Mouse (Mus musculus) CH12.LX (cell line): ENCODE results near the gene Tmco3. TPM values are rescaled to one million over a fixed set of nuclear protein-coding genes. Genes with fewer than 3 reads are reported as not detected.

Source experiments
- DNase-seq: peaks from one replicate; pipeline ENCODE4 v3.0.0-alpha.2; 2013; ENCODE audit errors: extremely low read depth
- H3K27ac ChIP-seq: 2 replicates; pipeline ENCODE4 v1.5.1; 2012; ENCODE audit warnings: low read depth, mild to moderate bottlenecking, control low read depth, moderate library complexity; ENCODE audit not compliant: insufficient read depth
- H3K27me3 ChIP-seq: replicated peaks from 2 replicates; pipeline ENCODE3; 2012; ENCODE audit warnings: inconsistent platforms
- H3K36me3 ChIP-seq, 2 experiments: replicated peaks in 1 of 2; 2 replicates each; pipeline versions ENCODE3 to v1.6.1; 2012; ENCODE audit warnings: inconsistent platforms in 1 of 2, low read length in 1 of 2, mild to moderate bottlenecking in 1 of 2, mixed read lengths in 1 of 2, moderate library complexity in 1 of 2; ENCODE audit not compliant: control insufficient read depth in 1 of 2, insufficient read depth in 1 of 2
- H3K4me1 ChIP-seq, 2 experiments: 2 replicates each; pipeline ENCODE4 v1.6.1; 2012; ENCODE audit warnings: inconsistent platforms in 1 of 2, moderate library complexity in 1 of 2; ENCODE audit not compliant: insufficient read depth in 2 of 2, control insufficient read depth in 1 of 2
- H3K4me2 ChIP-seq: 2 replicates; pipeline ENCODE4 v1.6.1; 2012; ENCODE audit warnings: low read depth, mild to moderate bottlenecking, control low read depth; ENCODE audit not compliant: poor library complexity, insufficient read depth, severe bottlenecking
- H3K4me3 ChIP-seq, 3 experiments: fragments of 150-350 bp in 1 of 3; sonication (generic) in 1 of 3; replicated peaks in 1 of 3; 2 replicates each; pipeline versions ENCODE3 to v1.5.1; 2011 to 2012; ENCODE audit warnings: low read depth in 2 of 3, low read length in 2 of 3, mild to moderate bottlenecking in 2 of 3, moderate library complexity in 2 of 3, control low read depth in 1 of 3, improper control_type of control experiment in 1 of 3, inconsistent platforms in 1 of 3, mixed read lengths in 1 of 3; ENCODE audit not compliant: poor library complexity in 1 of 3
- H3K79me2 ChIP-seq: replicated peaks from 2 replicates; pipeline ENCODE4 v1.6.1; 2012; ENCODE audit warnings: mild to moderate bottlenecking, moderate library complexity; ENCODE audit not compliant: control insufficient read depth, poor library complexity, insufficient read depth, severe bottlenecking; ENCODE audit errors: extremely low read depth
- H3K9ac ChIP-seq: 2 replicates; pipeline ENCODE4 v1.6.1; 2012; ENCODE audit warnings: low read depth, mild to moderate bottlenecking, control low read depth, moderate library complexity; ENCODE audit not compliant: insufficient read depth
- H3K9me3 ChIP-seq: replicated peaks from 2 replicates; pipeline ENCODE3; 2012; ENCODE audit warnings: low read length, inconsistent platforms, mixed read lengths
- CHD1 ChIP-seq: IDR thresholded peaks from 2 replicates; pipeline ENCODE4 v1.6.1; 2012; ENCODE audit warnings: low read depth, low read length, improper control_type of control experiment, inconsistent platforms
- EP300 ChIP-seq: IDR thresholded peaks from 2 replicates; pipeline ENCODE4 v1.6.1; 2011; ENCODE audit warnings: low read length, improper control_type of control experiment
- ETS1 ChIP-seq: conservative IDR thresholded peaks from 2 replicates; pipeline ENCODE4 v1.6.1; 2012; ENCODE audit warnings: low read depth, mild to moderate bottlenecking, inconsistent platforms, low read length, improper control_type of control experiment, moderate library complexity
- HCFC1 ChIP-seq: IDR thresholded peaks from 2 replicates; pipeline ENCODE4 v1.6.1; 2012; ENCODE audit warnings: low read depth, mild to moderate bottlenecking, inconsistent platforms, low read length, improper control_type of control experiment
- IRF4 ChIP-seq: IDR thresholded peaks from 2 replicates; pipeline ENCODE4 v1.6.1; 2014; ENCODE audit warnings: low read depth, mild to moderate bottlenecking, inconsistent platforms, low read length, improper control_type of control experiment
- JUN ChIP-seq: IDR thresholded peaks from 2 replicates; pipeline ENCODE4 v1.6.1; 2011; ENCODE audit warnings: low read depth, mild to moderate bottlenecking, low read length, improper control_type of control experiment, moderate library complexity; ENCODE audit not compliant: insufficient read depth
- JUND ChIP-seq: conservative IDR thresholded peaks from 2 replicates; pipeline ENCODE4 v1.6.1; 2011; ENCODE audit warnings: low read depth, low read length, improper control_type of control experiment
- MAX ChIP-seq: IDR thresholded peaks from 2 replicates; pipeline ENCODE4 v1.6.1; 2011; ENCODE audit warnings: low read length, improper control_type of control experiment
- MAZ ChIP-seq: IDR thresholded peaks from 2 replicates; pipeline ENCODE4 v1.6.1; 2012; ENCODE audit warnings: low read depth, mild to moderate bottlenecking, inconsistent platforms, low read length, improper control_type of control experiment, moderate library complexity
- MXI1 ChIP-seq: IDR thresholded peaks from 2 replicates; pipeline ENCODE4 v1.6.1; 2011; ENCODE audit warnings: mild to moderate bottlenecking, low read depth, low read length, improper control_type of control experiment
- NELFE ChIP-seq: IDR thresholded peaks from 2 replicates; pipeline ENCODE4 v1.6.1; 2011; ENCODE audit warnings: low read depth, low read length, improper control_type of control experiment
- PAX5 ChIP-seq: IDR thresholded peaks from 2 replicates; pipeline ENCODE4 v1.6.1; 2012; ENCODE audit warnings: low read length, inconsistent platforms, mixed read lengths
- POLR2AphosphoS2 ChIP-seq: IDR thresholded peaks from 2 replicates; pipeline ENCODE4 v1.6.1; 2011; ENCODE audit warnings: low read depth, low read length, improper control_type of control experiment
- RAD21 ChIP-seq: IDR thresholded peaks from 2 replicates; pipeline ENCODE4 v1.6.1; 2011; ENCODE audit warnings: low read depth, mild to moderate bottlenecking, low read length, improper control_type of control experiment, moderate library complexity
- RCOR1 ChIP-seq: conservative IDR thresholded peaks from 2 replicates; pipeline ENCODE4 v1.6.1; 2012; ENCODE audit warnings: low read depth, mild to moderate bottlenecking, inconsistent platforms, low read length, improper control_type of control experiment
- SIN3A ChIP-seq: IDR thresholded peaks from 2 replicates; pipeline ENCODE4 v1.6.1; 2012; ENCODE audit warnings: low read length, improper control_type of control experiment, inconsistent platforms
- SMC3 ChIP-seq: IDR thresholded peaks from 2 replicates; pipeline ENCODE4 v1.6.1; 2011; ENCODE audit warnings: low read depth, low read length, improper control_type of control experiment
- TBP ChIP-seq: conservative IDR thresholded peaks from 2 replicates; pipeline ENCODE4 v1.6.1; 2011; ENCODE audit warnings: low read depth, low read length, improper control_type of control experiment
- UBTF ChIP-seq: IDR thresholded peaks from 2 replicates; pipeline ENCODE4 v1.6.1; 2012; ENCODE audit warnings: low read depth, mild to moderate bottlenecking, inconsistent platforms, low read length, improper control_type of control experiment, moderate library complexity
- ZKSCAN1 ChIP-seq: IDR thresholded peaks from 2 replicates; pipeline ENCODE4 v1.6.1; 2012; ENCODE audit warnings: low read depth, inconsistent platforms, low read length, improper control_type of control experiment, borderline replicate concordance
- dilution Hi-C: fragments of 300-500 bp; cut with MboI; formaldehyde crosslinking; loops from 2 replicates; pipeline ENCODE4 v1.14.3; 2020; ENCODE audit warnings: low sequenced_read_pairs; ENCODE audit not compliant: extremely low pct_unique_long_range_greater_than_20kb, extremely low pct_ligation_motif_present
- in situ Hi-C: fragments of 300-500 bp; cut with MboI; formaldehyde crosslinking; loops from 3 replicates; pipeline ENCODE4 v1.14.3; 2019; ENCODE audit warnings: low sequenced_read_pairs, low pct_ligation_motif_present, low pct_unique_long_range_greater_than_20kb, mixed read lengths
- polyA plus RNA-seq: library from polyadenylated mRNA; unstranded; fragments of >175 nt; gene quantifications from 2 replicates; pipeline ENCODE4 v1.2.1, GENCODE M21; 2012; ENCODE audit warnings: low read depth; ENCODE audit not compliant: insufficient read length
- total RNA-seq, 2 experiments: library from RNA; depleted of rRNA; stranded (reverse); fragments of 300-350 nt in 1 of 2; fragments of >200 nt in 1 of 2; gene quantifications; 2 replicates each; pipeline ENCODE4 v1.2.3; 2012 to 2014

The Tmco3 gene
- total and polyA plus RNA-seq, 3 experiments, result 7.3 to 15.1 (median 10.1) TPM

- no peak for TF ChIP-seq RCOR1
- no peak for TF ChIP-seq UBTF
- TF ChIP-seq NELFE, result no peak
- no peak for TF ChIP-seq SIN3A
- no peak for TF ChIP-seq POLR2AphosphoS2
- TF ChIP-seq MAX, result no peak
- TF ChIP-seq PAX5, result no peak
- TF ChIP-seq IRF4, result no peak
- TF ChIP-seq MXI1, result no peak
- no peak for TF ChIP-seq SMC3
- TF ChIP-seq RAD21, result no peak
- no peak for TF ChIP-seq HCFC1
- TF ChIP-seq TBP, result no peak
- TF ChIP-seq EP300, result no peak
- no peak for DNase-seq
- Histone ChIP-seq H3K9me3 (no peaks in the 10 kb centered on the region), H3K4me3 (no peak overlapping the region), H3K4me2 (no peak overlapping the region), H3K27me3 (no peaks in the 10 kb centered on the region), H3K36me3 (peaks cover 94 to 99% of the 10 kb centered on the region in 2 experiments), H3K27ac (no peak overlapping the region), H3K4me1 (peaks cover 34 to 65% of the 10 kb centered on the region in 2 experiments), H3K79me2 (peaks cover 82% of the 10 kb centered on the region), H3K9ac (no peak overlapping the region)
- in situ Hi-C loops (no loop called here), dilution Hi-C loops (no loop called here)
Observed at GRCm38 (mm10) chr8:13352601-13353000, 64.6 kb downstream of the Tmco3 start.

GRCm38 (mm10) chr8:13353155-13353833, 65.3 kb downstream of the Tmco3 start:
- DNase-seq, result no peak
- Histone ChIP-seq H3K4me3 (no peak overlapping the region), H3K27me3 (no peaks in the 10 kb centered on the region), H3K4me1 (peaks cover 33 to 60% of the 10 kb centered on the region in 2 experiments), H3K9me3 (no peaks in the 10 kb centered on the region), H3K27ac (no peak overlapping the region), H3K36me3 (peaks cover 94 to 99% of the 10 kb centered on the region in 2 experiments), H3K9ac (no peak overlapping the region), H3K79me2 (peaks cover 81% of the 10 kb centered on the region), H3K4me2 (no peak overlapping the region)
- dilution Hi-C loops, result no loop called here
- in situ Hi-C loops, result no loop called here
- no peak for TF ChIP-seq PAX5
- no peak for TF ChIP-seq JUND
- TF ChIP-seq JUN, result no peak
- TF ChIP-seq ZKSCAN1, result no peak
- TF ChIP-seq POLR2AphosphoS2, result no peak
- no peak for TF ChIP-seq HCFC1
- TF ChIP-seq IRF4, result no peak
- TF ChIP-seq CHD1, result no peak
- TF ChIP-seq ETS1, result no peak
- no peak for TF ChIP-seq MAZ
- TF ChIP-seq SIN3A, result no peak
